In the genomic region with DNA sequence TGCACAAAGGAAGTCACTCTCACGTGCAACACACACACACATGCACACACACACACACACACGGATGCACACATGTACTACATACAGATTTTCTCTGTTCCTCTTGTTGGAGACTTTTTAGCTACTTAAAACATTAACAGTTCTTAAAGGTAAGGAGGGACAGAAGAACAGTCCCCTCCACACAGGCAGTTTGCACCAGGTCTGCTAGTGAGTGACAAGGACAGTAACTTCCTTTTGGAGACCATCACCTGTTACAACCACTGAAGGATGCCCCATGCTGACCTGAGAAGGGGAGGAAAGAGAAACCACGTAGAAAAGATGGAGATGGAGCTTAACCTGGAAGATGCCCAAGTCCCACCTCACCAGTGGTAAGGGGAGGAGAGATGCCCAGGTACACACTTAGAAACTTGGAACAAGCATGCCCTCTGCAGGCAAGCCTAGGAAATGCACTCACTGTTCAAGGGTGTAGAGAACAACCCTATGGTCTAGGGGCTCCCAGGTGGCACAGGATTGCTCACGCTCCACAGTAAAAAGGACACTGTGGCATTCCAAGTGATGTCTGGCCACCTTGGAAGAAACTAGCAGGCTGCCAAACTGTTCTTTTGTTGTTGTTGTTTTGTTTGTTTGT, we compare ENCODE assay signal across 9 mouse cellular contexts. TPM values are rescaled to one million over a fixed set of nuclear protein-coding genes. Genes with fewer than 3 reads are reported as not detected.
DNase-seq lines count a peak whose midpoint lies in the region; ATAC-seq and TF ChIP-seq lines count a peak whose summit lies in the region.
"Had no signal": no experiment of that assay in that cellular context is flagged by ENCODE, and none has a peak within 500 bp of the region (broad histone marks: within the 10 kb centered on the region; RNA-seq: fewer than 3 reads in every experiment).

No protein-coding gene starts in this region.

- dilution Hi-C loops in CH12.LX (cut with MboI; ENCODE audit: extremely low pct_ligation_motif_present, extremely low pct_unique_long_range_greater_than_20kb, low sequenced_read_pairs), result no loop called here

- H3K9ac ChIP-seq in CH12.LX (ENCODE audit: insufficient read depth, low read depth), result no peak overlapping the region
- H3K9ac ChIP-seq in lung, embryonic 16.5 days (ENCODE audit: low read length), result no peak overlapping the region
- H3K9ac ChIP-seq: heart, embryonic 13.5 days had no signal

- H3K27ac ChIP-seq in CH12.LX (ENCODE audit: insufficient read depth, low read depth), result no peak overlapping the region
- no peak overlapping the region for H3K27ac ChIP-seq in bone marrow, adult 2 months (ENCODE audit: control insufficient read depth, insufficient read depth, low read depth, low read length, poor library complexity)
- no peak overlapping the region for H3K27ac ChIP-seq in embryonic fibroblast, embryonic 13.5 days (ENCODE audit: insufficient read depth, low read length)
- no peak overlapping the region for H3K27ac ChIP-seq in layer of hippocampus, adult 2 months
- H3K27ac ChIP-seq in lung, embryonic 16.5 days (ENCODE audit: low read length), result no peak overlapping the region
- H3K27ac ChIP-seq: heart, embryonic 13.5 days had no signal

- peak; percentile 99 for TF ChIP-seq RAD21 in CH12.LX (IDR thresholded peaks at IDR 0.05; ENCODE audit: low read depth, low read length)

- peak; percentile 90 to 94 for TF ChIP-seq CTCF in CH12.LX (conservative IDR thresholded peaks at IDR 0.05 in 1 of 2, IDR thresholded peaks at IDR 0.05 in 1 of 2; ENCODE audit: low read depth in 2 of 2, low read length in 2 of 2)
- TF ChIP-seq CTCF in bone marrow, adult 2 months (IDR thresholded peaks at IDR 0.05; ENCODE audit: control insufficient read depth, insufficient read depth, low read length), result peak; percentile 74
- peak; percentile 71 for TF ChIP-seq CTCF in embryonic fibroblast, embryonic 13.5 days (IDR thresholded peaks at IDR 0.05; ENCODE audit: borderline replicate concordance, insufficient read depth, low read length)
- peak; percentile 95 for TF ChIP-seq CTCF in layer of hippocampus, adult 2 months (conservative IDR thresholded peaks at IDR 0.05)

- TF ChIP-seq EP300 in CH12.LX (IDR thresholded peaks at IDR 0.05; ENCODE audit: low read length), result no peak

- no peaks in the 10 kb centered on the region for H3K9me3 ChIP-seq in CH12.LX (replicated peaks; ENCODE audit: low read length)
- no peaks in the 10 kb centered on the region for H3K9me3 ChIP-seq in lung, embryonic 16.5 days (ENCODE audit: control insufficient read depth, low read length)
- H3K9me3 ChIP-seq: heart, embryonic 13.5 days had no signal

- WGBS in bone marrow, adult 2 months, result 51% methylated on average over 4 of the region's 4 CpGs
- WGBS in lung, embryonic 16.5 days, result 54% methylated on average over 4 of the region's 4 CpGs

- H3K4me1 ChIP-seq in CH12.LX (ENCODE audit: control insufficient read depth in 1 of 2, insufficient read depth in 2 of 2), result no peaks in the 10 kb centered on the region
- no peaks in the 10 kb centered on the region for H3K4me1 ChIP-seq in bone marrow, adult 2 months (ENCODE audit: control insufficient read depth, insufficient read depth, low read length)
- no peaks in the 10 kb centered on the region for H3K4me1 ChIP-seq in embryonic fibroblast, embryonic 13.5 days (ENCODE audit: control insufficient read depth, insufficient read depth, low read length)
- H3K4me1 ChIP-seq in lung, embryonic 16.5 days (replicated peaks; ENCODE audit: control insufficient read depth, insufficient read depth, low read length), result no peaks in the 10 kb centered on the region

- in situ Hi-C loops in CH12.LX (cut with MboI; ENCODE audit: low pct_ligation_motif_present, low pct_unique_long_range_greater_than_20kb, low sequenced_read_pairs), result loop anchor here (10.0 kb wide), 1 partner anchor 113 kb away; no protein-coding TSS in a partner anchor

- ATAC-seq in hematopoietic stem cell, adult 5-6 weeks (replicated peaks in 1 of 2; ENCODE audit: insufficient read depth in 1 of 2, low FRiP score in 2 of 2, low TSS enrichment in 1 of 2, low read depth in 1 of 2, poor library complexity in 2 of 2, severe bottlenecking in 2 of 2), result peak; percentile 83 to 84
- ATAC-seq in lung, embryonic 16.5 days (ENCODE audit: low read depth), result peak; percentile 37; the same call in 1 of the 2 replicates

- no peak overlapping the region for H3K4me2 ChIP-seq in CH12.LX (ENCODE audit: insufficient read depth, low read depth, poor library complexity, severe bottlenecking)
- no peak overlapping the region for H3K4me2 ChIP-seq in lung, embryonic 16.5 days (ENCODE audit: low read depth, low read length)
- H3K4me2 ChIP-seq: heart, embryonic 13.5 days had no signal

- H3K79me2 ChIP-seq in CH12.LX (replicated peaks; ENCODE audit: control insufficient read depth, extremely low read depth, insufficient read depth, poor library complexity, severe bottlenecking), result no peaks in the 10 kb centered on the region

- H3K27me3 ChIP-seq in CH12.LX (replicated peaks), result no peaks in the 10 kb centered on the region
- H3K27me3 ChIP-seq in lung, embryonic 16.5 days (ENCODE audit: control insufficient read depth, insufficient read depth, low read depth, low read length), result no peaks in the 10 kb centered on the region

- peak; percentile 76 for DNase-seq in CH12.LX (ENCODE audit: extremely low read depth)
- peak; percentile 46 to 84 for DNase-seq in layer of hippocampus, adult 2 months (ENCODE audit: low spot score in 2 of 2)
- peak; percentile 73 for DNase-seq in ovary, postnatal 14 days (ENCODE audit: low spot score)
- peak; percentile 85 for DNase-seq in thymus, postnatal 14 days

- no peaks in the 10 kb centered on the region for H3K36me3 ChIP-seq in CH12.LX (replicated peaks in 1 of 2; ENCODE audit: control insufficient read depth in 1 of 2, insufficient read depth in 1 of 2, low read length in 1 of 2)
- no peaks in the 10 kb centered on the region for H3K36me3 ChIP-seq in lung, embryonic 16.5 days (ENCODE audit: control insufficient read depth, insufficient read depth, low read length)
- H3K36me3 ChIP-seq: heart, embryonic 13.5 days had no signal

- TF ChIP-seq POLR2A in CH12.LX (IDR thresholded peaks at IDR 0.05; ENCODE audit: low read depth, low read length), result no peak
- TF ChIP-seq POLR2A in bone marrow, adult 2 months (IDR thresholded peaks at IDR 0.05; ENCODE audit: borderline replicate concordance, control insufficient read depth, low read depth, low read length), result no peak
- TF ChIP-seq POLR2A in embryonic fibroblast, embryonic 13.5 days (IDR thresholded peaks at IDR 0.05; ENCODE audit: low read depth, low read length), result no peak

- no peak overlapping the region for H3K4me3 ChIP-seq in CH12.LX (replicated peaks in 1 of 3; ENCODE audit: low read depth in 2 of 3, low read length in 2 of 3, poor library complexity in 1 of 3)
- no peak overlapping the region for H3K4me3 ChIP-seq in bone marrow, adult 2 months (replicated peaks; ENCODE audit: control insufficient read depth, low read depth, low read length)
- no peak overlapping the region for H3K4me3 ChIP-seq in embryonic fibroblast, embryonic 13.5 days (ENCODE audit: insufficient read depth, low read length)
- no peak overlapping the region for H3K4me3 ChIP-seq in layer of hippocampus, adult 2 months
- H3K4me3 ChIP-seq in lung, embryonic 16.5 days (ENCODE audit: low read length), result no peak overlapping the region
- H3K4me3 ChIP-seq: heart, embryonic 13.5 days had no signal

TF ChIP-seq in CH12.LX, 34 proteins besides CTCF, POLR2A, EP300 and RAD21:
- no peak for TF ChIP-seq UBTF (IDR thresholded peaks at IDR 0.05; ENCODE audit: low read depth, low read length)
- peak; percentile 97 for TF ChIP-seq SMC3 (IDR thresholded peaks at IDR 0.05; ENCODE audit: low read depth, low read length)
- 0 out of 2 replicates have a peak, but pooled peaks have one; percentile 25 for TF ChIP-seq TCF12 (IDR thresholded peaks at IDR 0.05; ENCODE audit: low read depth, low read length)
- no peak for TF ChIP-seq E2F4 (IDR thresholded peaks at IDR 0.05; ENCODE audit: insufficient replicate concordance, low read depth, low read length)
- peak; percentile 37; the same call in 1 of the 2 replicates for TF ChIP-seq IRF4 (IDR thresholded peaks at IDR 0.05; ENCODE audit: low read depth, low read length)
- TF ChIP-seq MYC (IDR thresholded peaks at IDR 0.05; ENCODE audit: low read depth, low read length), result no peak
- peak; percentile 94 for TF ChIP-seq ZC3H11A (IDR thresholded peaks at IDR 0.05; ENCODE audit: low read depth, low read length)
- no peak for TF ChIP-seq MAZ (IDR thresholded peaks at IDR 0.05; ENCODE audit: low read depth, low read length)
- peak; percentile 42; the same call in 1 of the 2 replicates for TF ChIP-seq NELFE (IDR thresholded peaks at IDR 0.05; ENCODE audit: low read depth, low read length)
- TF ChIP-seq CHD2 (IDR thresholded peaks at IDR 0.05; ENCODE audit: low read length), result no peak
- TF ChIP-seq RCOR1 (conservative IDR thresholded peaks at IDR 0.05; ENCODE audit: low read depth, low read length), result no peak
- TF ChIP-seq GABPA (IDR thresholded peaks at IDR 0.05; ENCODE audit: insufficient replicate concordance, low read depth, low read length), result no peak
- no peak for TF ChIP-seq KAT2A (IDR thresholded peaks at IDR 0.05; ENCODE audit: insufficient replicate concordance, low read length)
- no peak for TF ChIP-seq MAFK (IDR thresholded peaks at IDR 0.05; ENCODE audit: insufficient replicate concordance, low read length)
- TF ChIP-seq MEF2A (IDR thresholded peaks at IDR 0.05; ENCODE audit: borderline replicate concordance, low read depth, low read length), result no peak
- TF ChIP-seq POLR2AphosphoS2 (IDR thresholded peaks at IDR 0.05; ENCODE audit: low read depth, low read length), result no peak
- TF ChIP-seq JUN (IDR thresholded peaks at IDR 0.05; ENCODE audit: insufficient read depth, low read depth, low read length), result no peak
TF ChIP-seq in CH12.LX: peak in this region for 5.

RNA-seq across cellular contexts. Expression of a gene that starts 39.2 kb away (rescaled TPM):
- 1.6 and 1.7 TPM in 2 replicates for total RNA-seq in CH12.LX (2012; rRNA removed)
- total RNA-seq in CH12.LX (2014; rRNA removed), result 3.0 TPM in 2 replicates
- 4.1 and 4.6 TPM in 2 replicates for polyA plus RNA-seq in CH12.LX (2012; ENCODE audit: insufficient read length, low read depth)
- polyA plus RNA-seq in bone marrow, adult 2 months (2011; ENCODE audit: insufficient read depth, insufficient read length, low replicate concordance, missing spikeins), result 18.5 and 25.0 TPM in 2 replicates
- 11.7 and 13.0 TPM in 2 replicates for polyA plus RNA-seq in embryonic fibroblast, embryonic 13.5 days (2011; ENCODE audit: insufficient read length, low read depth, missing spikeins)
- 8.9 and 14.4 TPM in 2 replicates for total RNA-seq in hematopoietic stem cell, adult 5-6 weeks (2017)
- 10 to 100 TPM; 67.3 to 73.6 TPM for total RNA-seq in layer of hippocampus, adult 2 months (2021)
- 18.5 and 20.9 TPM in 2 replicates for polyA plus RNA-seq in lung, embryonic 16.5 days (2015; fragmentation: Nextera tagmentation; extraction: Ambion mirVana)
